Mouse (Mus musculus) erythroblast, adult 5-6 weeks (primary cell): ENCODE results near the gene Lyz2. TPM values are rescaled to one million over a fixed set of nuclear protein-coding genes. Genes with fewer than 3 reads are reported as not detected.

Experiments used
- total RNA-seq, 2 experiments: library from RNA; stranded (forward) in 1 of 2; stranded (reverse) in 1 of 2; fragments of 150-400 nt in 1 of 2; fragments of 200-764, 138-1000 nt in 1 of 2; gene quantifications; 2 replicates each; pipeline versions ENCODE4 v1.2.3 to v1.2.4; 2015 to 2017; ENCODE audit warnings: low replicate concordance in 2 of 2

The Lyz2 gene
- total RNA-seq, 2 experiments from 2014 or later: 2,049 to 2,758 TPM

Other genes starting within 250 kb of the Lyz2 start
- gene Lrrc10, start 237.0 kb downstream of the Lyz2 start, total RNA-seq (2015; ENCODE audit: low replicate concordance): not detected in 2 replicates
- not detected in 2 replicates for gene Lrrc10, start 237.0 kb downstream of the Lyz2 start, total RNA-seq (2017; ENCODE audit: low replicate concordance)
- gene Cct2, start 218.5 kb downstream of the Lyz2 start, total RNA-seq (2015; ENCODE audit: low replicate concordance): 144 and 179 TPM in 2 replicates
- 79.9 and 94.5 TPM in 2 replicates for gene Cct2, start 218.5 kb downstream of the Lyz2 start, total RNA-seq (2017; ENCODE audit: low replicate concordance)
- gene Frs2, start 133.8 kb downstream of the Lyz2 start, total RNA-seq (2015; ENCODE audit: low replicate concordance): 23.4 and 34.3 TPM in 2 replicates
- gene Frs2, start 133.8 kb downstream of the Lyz2 start, total RNA-seq (2017; ENCODE audit: low replicate concordance): 24.2 and 34.2 TPM in 2 replicates
- gene Yeats4, start 57.8 kb downstream of the Lyz2 start, total RNA-seq (2015; ENCODE audit: low replicate concordance): 25.9 and 28.6 TPM in 2 replicates
- gene Yeats4, start 57.8 kb downstream of the Lyz2 start, total RNA-seq (2017; ENCODE audit: low replicate concordance): 25.0 and 51.6 TPM in 2 replicates
- not detected in 2 replicates for gene 9530003J23Rik, start 43.6 kb downstream of the Lyz2 start, total RNA-seq (2015; ENCODE audit: low replicate concordance)
- 0.56 TPM in 1 of 2 replicates, not detected in the other for gene 9530003J23Rik, start 43.6 kb downstream of the Lyz2 start, total RNA-seq (2017; ENCODE audit: low replicate concordance)
- 2.7 and 4.0 TPM in 2 replicates for gene Lyz1, start 10.5 kb upstream of the Lyz2 start, total RNA-seq (2015; ENCODE audit: low replicate concordance)
- gene Lyz1, start 10.5 kb upstream of the Lyz2 start, total RNA-seq (2017; ENCODE audit: low replicate concordance): 1.1 TPM in 1 of 2 replicates, not detected in the other
- gene Cpsf6, start 97.7 kb upstream of the Lyz2 start, total RNA-seq (2015; ENCODE audit: low replicate concordance): 37.6 and 47.7 TPM in 2 replicates
- 36.5 and 47.0 TPM in 2 replicates for gene Cpsf6, start 97.7 kb upstream of the Lyz2 start, total RNA-seq (2017; ENCODE audit: low replicate concordance)